Mouse (Mus musculus) MEL (cell line): ENCODE results near the gene Ppfia3. TPM values are rescaled to one million over a fixed set of nuclear protein-coding genes. Genes with fewer than 3 reads are reported as not detected.
A peak's percentile ranks its signal among the peaks of the same experiment; 100 is the strongest.

Experiments
- DNase-seq: peaks from one replicate; pipeline ENCODE4 v3.0.0; 2011; ENCODE audit warnings: low read depth, low spot score
- H3K27ac ChIP-seq: 2 replicates; pipeline ENCODE4 v1.5.1; 2012; ENCODE audit warnings: low read depth, mild to moderate bottlenecking, control low read depth, low read length, moderate library complexity; ENCODE audit not compliant: control insufficient read depth
- H3K27me3 ChIP-seq, 2 experiments: fragments of 150-350 bp in 1 of 2; sonication (generic) in 1 of 2; 2 replicates each; pipeline ENCODE4 v1.6.1; 2012; ENCODE audit warnings: low read length in 2 of 2, mild to moderate bottlenecking in 2 of 2, improper control_type of control experiment in 1 of 2, moderate library complexity in 1 of 2; ENCODE audit not compliant: insufficient read depth in 2 of 2, control insufficient read depth in 1 of 2
- H3K36me3 ChIP-seq, 2 experiments: 2 replicates each; pipeline ENCODE4 v1.6.1; 2012 to 2014; ENCODE audit warnings: low read length in 2 of 2, improper control_type of control experiment in 1 of 2, inconsistent platforms in 1 of 2, mild to moderate bottlenecking in 1 of 2; ENCODE audit not compliant: insufficient read depth in 2 of 2, control insufficient read depth in 1 of 2
- H3K4me1 ChIP-seq, 2 experiments: fragments of 150-350 bp in 1 of 2; sonication (generic) in 1 of 2; 2 replicates each; pipeline ENCODE4 v1.6.1; 2012; ENCODE audit warnings: low read length in 2 of 2, improper control_type of control experiment in 1 of 2, mild to moderate bottlenecking in 1 of 2; ENCODE audit not compliant: insufficient read depth in 2 of 2, control insufficient read depth in 1 of 2
- H3K4me3 ChIP-seq, 2 experiments: fragments of 150-350 bp in 1 of 2; sonication (generic) in 1 of 2; 2 replicates each; pipeline ENCODE4 v1.5.1; 2012; ENCODE audit warnings: low read depth in 2 of 2, low read length in 2 of 2, mild to moderate bottlenecking in 2 of 2, moderate library complexity in 2 of 2, control low read depth in 1 of 2, improper control_type of control experiment in 1 of 2; ENCODE audit not compliant: control insufficient read depth in 1 of 2, insufficient read depth in 1 of 2
- H3K79me2 ChIP-seq: 2 replicates; pipeline ENCODE4 v1.6.1; 2012; ENCODE audit warnings: mild to moderate bottlenecking, low read length, moderate library complexity; ENCODE audit not compliant: control insufficient read depth, poor library complexity, insufficient read depth
- H3K9ac ChIP-seq: 2 replicates; pipeline ENCODE4 v1.6.1; 2012; ENCODE audit warnings: low read depth, mild to moderate bottlenecking, control low read depth, low read length, moderate library complexity; ENCODE audit not compliant: control insufficient read depth, poor library complexity, severe bottlenecking
- H3K9me3 ChIP-seq: fragments of 150-350 bp; sonication (generic); replicated peaks from 2 replicates; pipeline ENCODE4 v1.6.1; 2012; ENCODE audit warnings: mild to moderate bottlenecking, low read length, improper control_type of control experiment, moderate library complexity; ENCODE audit not compliant: insufficient read depth
- BHLHE40 ChIP-seq: IDR thresholded peaks from 2 replicates; pipeline ENCODE4 v1.6.1; 2012; ENCODE audit warnings: low read depth, mild to moderate bottlenecking, inconsistent platforms, low read length, improper control_type of control experiment, borderline replicate concordance
- CHD1 ChIP-seq: IDR thresholded peaks from 2 replicates; pipeline ENCODE4 v1.6.1; 2012; ENCODE audit warnings: low read depth, mild to moderate bottlenecking, inconsistent platforms, low read length, improper control_type of control experiment
- CHD2 ChIP-seq: IDR thresholded peaks from 2 replicates; pipeline ENCODE4 v1.6.1; 2011; ENCODE audit warnings: low read length, improper control_type of control experiment
- E2F4 ChIP-seq: IDR thresholded peaks from 2 replicates; pipeline ENCODE4 v1.6.1; 2011; ENCODE audit warnings: low read depth, low read length, improper control_type of control experiment, borderline replicate concordance
- ELF1 ChIP-seq: IDR thresholded peaks from 2 replicates; pipeline ENCODE4 v1.6.1; 2014; ENCODE audit warnings: low read depth, mild to moderate bottlenecking, inconsistent platforms, low read length, improper control_type of control experiment, moderate library complexity
- EP300 ChIP-seq, 2 experiments: IDR thresholded peaks; 2 replicates each; pipeline ENCODE4 v1.6.1; 2011; ENCODE audit warnings: improper control_type of control experiment in 2 of 2, low read length in 2 of 2, low read depth in 1 of 2, mild to moderate bottlenecking in 1 of 2
- ETS1 ChIP-seq: IDR thresholded peaks from 2 replicates; pipeline ENCODE4 v1.6.1; 2012; ENCODE audit warnings: low read depth, mild to moderate bottlenecking, inconsistent platforms, low read length, improper control_type of control experiment, moderate library complexity
- GATA1 ChIP-seq: IDR thresholded peaks from 2 replicates; pipeline ENCODE4 v1.6.1; 2011; ENCODE audit warnings: low read depth, low read length, improper control_type of control experiment
- HCFC1 ChIP-seq: IDR thresholded peaks from 2 replicates; pipeline ENCODE4 v1.6.1; 2012; ENCODE audit warnings: low read depth, mild to moderate bottlenecking, inconsistent platforms, low read length, improper control_type of control experiment, moderate library complexity
- JUND ChIP-seq: IDR thresholded peaks from 2 replicates; pipeline ENCODE4 v1.6.1; 2011; ENCODE audit warnings: low read depth, mild to moderate bottlenecking, improper control_type of control experiment, low read length
- MAFK ChIP-seq: IDR thresholded peaks from 2 replicates; pipeline ENCODE4 v1.6.1; 2011; ENCODE audit warnings: low read depth, mild to moderate bottlenecking, low read length, improper control_type of control experiment, borderline replicate concordance
- MAZ ChIP-seq: IDR thresholded peaks from 2 replicates; pipeline ENCODE4 v1.6.1; 2012; ENCODE audit warnings: low read depth, mild to moderate bottlenecking, inconsistent platforms, low read length, improper control_type of control experiment
- MYB ChIP-seq: IDR thresholded peaks from 2 replicates; pipeline ENCODE4 v1.6.1; 2011; ENCODE audit warnings: mild to moderate bottlenecking, low read depth, low read length, improper control_type of control experiment
- MYC ChIP-seq: IDR thresholded peaks from 2 replicates; pipeline ENCODE4 v1.6.1; 2011; ENCODE audit warnings: low read depth, mild to moderate bottlenecking, low read length, improper control_type of control experiment, moderate library complexity
- NELFE ChIP-seq: IDR thresholded peaks from 2 replicates; pipeline ENCODE4 v1.6.1; 2011; ENCODE audit warnings: low read depth, low read length, improper control_type of control experiment
- NRF1 ChIP-seq: IDR thresholded peaks from 2 replicates; pipeline ENCODE4 v1.6.1; 2014; ENCODE audit warnings: low read depth, mild to moderate bottlenecking, inconsistent platforms, low read length, improper control_type of control experiment, moderate library complexity; ENCODE audit not compliant: poor library complexity, insufficient read depth, severe bottlenecking
- POLR2A ChIP-seq, 2 experiments: IDR thresholded peaks; 2 replicates each; pipeline ENCODE4 v1.6.1; 2011 to 2012; ENCODE audit warnings: low read length in 2 of 2, mild to moderate bottlenecking in 2 of 2, control low read depth in 1 of 2, improper control_type of control experiment in 1 of 2, low read depth in 1 of 2, moderate library complexity in 1 of 2; ENCODE audit not compliant: control insufficient read depth in 1 of 2, insufficient read depth in 1 of 2, poor library complexity in 1 of 2
- POLR2AphosphoS5 ChIP-seq: IDR thresholded peaks from 2 replicates; pipeline ENCODE4 v1.6.1; 2012; ENCODE audit warnings: low read depth, borderline replicate concordance, mild to moderate bottlenecking, inconsistent platforms, low read length, moderate library complexity, mixed read lengths
- RAD21 ChIP-seq: IDR thresholded peaks from 2 replicates; pipeline ENCODE4 v1.6.1; 2011; ENCODE audit warnings: mild to moderate bottlenecking, low read depth, low read length, improper control_type of control experiment
- RCOR1 ChIP-seq: IDR thresholded peaks from 2 replicates; pipeline ENCODE4 v1.6.1; 2012; ENCODE audit warnings: low read depth, mild to moderate bottlenecking, inconsistent platforms, low read length, improper control_type of control experiment
- SMC3 ChIP-seq: IDR thresholded peaks from 2 replicates; pipeline ENCODE4 v1.6.1; 2011; ENCODE audit warnings: low read depth, low read length, improper control_type of control experiment
- TBP ChIP-seq: IDR thresholded peaks from 2 replicates; pipeline ENCODE4 v1.8.0; 2011; ENCODE audit warnings: low read depth, low read length, improper control_type of control experiment
- TCF12 ChIP-seq: IDR thresholded peaks from 2 replicates; pipeline ENCODE4 v1.6.1; 2014; ENCODE audit warnings: low read depth, mild to moderate bottlenecking, inconsistent platforms, low read length, improper control_type of control experiment, moderate library complexity
- ZC3H11A ChIP-seq: IDR thresholded peaks from 2 replicates; pipeline ENCODE4 v1.6.1; 2012; ENCODE audit warnings: low read depth, mild to moderate bottlenecking, inconsistent platforms, low read length, improper control_type of control experiment
- ZKSCAN1 ChIP-seq: IDR thresholded peaks from 2 replicates; pipeline ENCODE4 v1.6.1; 2012; ENCODE audit warnings: low read depth, mild to moderate bottlenecking, inconsistent platforms, low read length, improper control_type of control experiment, moderate library complexity
- ZMIZ1 ChIP-seq: IDR thresholded peaks from 2 replicates; pipeline ENCODE4 v1.6.1; 2012; ENCODE audit warnings: low read depth, mild to moderate bottlenecking, inconsistent platforms, low read length, improper control_type of control experiment, moderate library complexity
- polyA plus RNA-seq, 2 experiments: library from polyadenylated mRNA; stranded (reverse) in 1 of 2; unstranded in 1 of 2; fragments of >175 nt in 1 of 2; fragments of >200 nt in 1 of 2; gene quantifications; 2 replicates each; pipeline versions ENCODE4 v1.2.1 to v1.2.4; 2012; ENCODE audit warnings: low replicate concordance in 2 of 2, low read depth in 1 of 2; ENCODE audit not compliant: insufficient read length in 2 of 2, insufficient read depth in 1 of 2, missing spikeins in 1 of 2
- total RNA-seq: library from RNA; depleted of rRNA; stranded (reverse); fragments of 300-350 nt; gene quantifications from 2 replicates; pipeline ENCODE4 v1.2.3, GENCODE M21; 2012

Ppfia3 gene
- total and polyA plus RNA-seq, 3 experiments, result 3.4 to 5.9 TPM; not detected in 1

GRCm38 (mm10) chr7:45406157-45407156, 39.6 kb upstream of the Ppfia3 start:
- DNase-seq, result no peak
- H3K79me2 ChIP-seq, result no peaks in the 10 kb centered on the region
- H3K36me3 ChIP-seq, result no peaks in the 10 kb centered on the region
- no peaks in the 10 kb centered on the region for H3K9me3 ChIP-seq
- peaks cover 0 to 3% of the 10 kb centered on the region in 2 experiments; a peak in 1 of 4 replicates for H3K4me1 ChIP-seq
- no peaks in the 10 kb centered on the region; a peak in 1 of 4 replicates for H3K27me3 ChIP-seq
- H3K9ac ChIP-seq, result no peak overlapping the region
- TF ChIP-seq MYC, result no peak
- TF ChIP-seq POLR2A (IDR thresholded peaks at IDR 0.05; ENCODE audit: control insufficient read depth in 1 of 2, insufficient read depth in 1 of 2, low read depth in 1 of 2, low read length in 2 of 2, poor library complexity in 1 of 2), result no peak
- no peak for TF ChIP-seq CHD2
- no peak for TF ChIP-seq HCFC1
- TF ChIP-seq ETS1, result no peak
- TF ChIP-seq TCF12, result no peak
- TF ChIP-seq MAFK, result no peak
- no peak for TF ChIP-seq ELF1
- TF ChIP-seq MYB, result no peak
- TF ChIP-seq EP300 (IDR thresholded peaks at IDR 0.05; ENCODE audit: low read depth in 1 of 2, low read length in 2 of 2), result no peak
- no peak for TF ChIP-seq TBP
- no peak for TF ChIP-seq GATA1
- TF ChIP-seq JUND, result no peak
- no peak for TF ChIP-seq RCOR1
- TF ChIP-seq E2F4, result no peak
- no peak for TF ChIP-seq RAD21
- no peak overlapping the region for H3K4me3 ChIP-seq
- H3K27ac ChIP-seq, result no peak overlapping the region

- peak within 1 kb of the TSS; percentile 12; the same call in 1 of the 2 replicates for H3K27ac ChIP-seq
- no peaks in the 10 kb centered on the region for H3K36me3 ChIP-seq
- H3K9ac ChIP-seq, result peak within 1 kb of the TSS; percentile 57
- H3K4me1 ChIP-seq, result peaks cover 0 to 3% of the 10 kb centered on the region in 2 experiments; a peak in 1 of 4 replicates
- H3K79me2 ChIP-seq, result no peaks in the 10 kb centered on the region
- peak within 1 kb of the TSS; percentile 46 to 48 for H3K4me3 ChIP-seq
- DNase-seq, result peak; percentile 75
- no peaks in the 10 kb centered on the region; a peak in 1 of 4 replicates for H3K27me3 ChIP-seq
- no peaks in the 10 kb centered on the region for H3K9me3 ChIP-seq
- TF ChIP-seq POLR2AphosphoS5 (no peak), TCF12 (no peak), NELFE (peak; percentile 45; the same call in 1 of the 2 replicates), ZMIZ1 (0 out of 2 replicates have a peak, but pooled peaks have one; percentile 36), MAZ (peak; percentile 44; the same call in 1 of the 2 replicates), POLR2A (IDR thresholded peaks at IDR 0.05; ENCODE audit: control insufficient read depth in 1 of 2, insufficient read depth in 1 of 2, low read depth in 1 of 2, low read length in 2 of 2, poor library complexity in 1 of 2) (peak in 1 of 2 experiments; percentile 50; a peak in 1 of 4 replicates), MYC (0 out of 2 replicates have a peak, but pooled peaks have one; percentile 26), CHD1 (no peak), SMC3 (peak; percentile 80), RCOR1 (no peak), E2F4 (no peak), BHLHE40 (no peak), EP300 (IDR thresholded peaks at IDR 0.05; ENCODE audit: low read depth in 1 of 2, low read length in 2 of 2) (no peak), ELF1 (no peak), NRF1 (0 out of 2 replicates have a peak, but pooled peaks have one; percentile 10), ZKSCAN1 (no peak), ZC3H11A (peak; percentile 38)
Measured at GRCm38 (mm10) chr7:45405091-45406075, 38.6 kb upstream of the Ppfia3 start, which contains the start of gene Kcna7. Kcna7 (plus strand) TSS chr7:45405653.
